Mouse (Mus musculus): Measurements from ENCODE around the gene Stc2. TPM values are rescaled to one million over a fixed set of nuclear protein-coding genes. Genes with fewer than 3 reads are reported as not detected.

The Stc2 gene
- polyA plus RNA-seq, 1 experiment from 2014 or later, result 1.3 TPM

- WGBS (ENCODE audit: insufficient replicate concordance), result under 1% methylated on average over 50 of the region's 50 CpGs
These were observed 768 bp downstream of the Stc2 start for GRCm38 (mm10) chr11:31368965-31369647.

GRCm38 (mm10) chr11:31368252-31368964 is 1.5 kb downstream of the Stc2 start:
- H3K27ac ChIP-seq (ENCODE audit: low read depth, low read length), result no peak overlapping the region
- peak overlapping the region; percentile 92 for H3K4me2 ChIP-seq
- H3K4me3 ChIP-seq (ENCODE audit: low read depth, low read length), result peak overlapping the region; percentile 63
- no peaks in the 10 kb centered on the region for H3K36me3 ChIP-seq (ENCODE audit: control insufficient read depth, insufficient read depth, low read length)
- WGBS (ENCODE audit: insufficient replicate concordance), result 5% methylated on average over 36 of the region's 36 CpGs
- H3K9me3 ChIP-seq (replicated peaks; ENCODE audit: control insufficient read depth, low read length), result no peaks in the 10 kb centered on the region
- H3K4me1 ChIP-seq (ENCODE audit: control insufficient read depth, insufficient read depth, low read length), result peaks cover 7% of the 10 kb centered on the region; the same call in 1 of the 2 replicates
- no peak for ATAC-seq (replicated peaks; ENCODE audit: insufficient number of reproducible peaks, low FRiP score, low TSS enrichment)
- peak overlapping the region; percentile 72 for H3K9ac ChIP-seq (ENCODE audit: low read depth, low read length)
- H3K27me3 ChIP-seq (ENCODE audit: control insufficient read depth, insufficient read depth, low read length), result peaks cover 18% of the 10 kb centered on the region

More at GRCm38 (mm10) chr11:31368965-31369647, 768 bp downstream of the Stc2 start:
- Histone ChIP-seq H3K9me3 (replicated peaks; ENCODE audit: control insufficient read depth, low read length) (no peaks in the 10 kb centered on the region), H3K36me3 (ENCODE audit: control insufficient read depth, insufficient read depth, low read length) (no peaks in the 10 kb centered on the region), H3K9ac (ENCODE audit: low read depth, low read length) (peak overlapping the region; percentile 72), H3K4me1 (ENCODE audit: control insufficient read depth, insufficient read depth, low read length) (peaks cover 7% of the 10 kb centered on the region; the same call in 1 of the 2 replicates), H3K4me3 (ENCODE audit: low read depth, low read length) (peak overlapping the region; percentile 63), H3K27me3 (ENCODE audit: control insufficient read depth, insufficient read depth, low read length) (peaks cover 18% of the 10 kb centered on the region), H3K27ac (ENCODE audit: low read depth, low read length) (peak overlapping the region; percentile 46), H3K4me2 (peak overlapping the region; percentile 92)
- peak; percentile 62 for ATAC-seq (replicated peaks; ENCODE audit: insufficient number of reproducible peaks, low FRiP score, low TSS enrichment)

GRCm38 (mm10) chr11:31366827-31367226 is 3.0 kb downstream of the Stc2 start:
- Histone ChIP-seq H3K4me3 (ENCODE audit: low read depth, low read length) (no peak overlapping the region), H3K36me3 (ENCODE audit: control insufficient read depth, insufficient read depth, low read length) (no peaks in the 10 kb centered on the region), H3K4me1 (ENCODE audit: control insufficient read depth, insufficient read depth, low read length) (peaks cover 7% of the 10 kb centered on the region; the same call in 1 of the 2 replicates), H3K27ac (ENCODE audit: low read depth, low read length) (no peak overlapping the region), H3K4me2 (no peak overlapping the region), H3K27me3 (ENCODE audit: control insufficient read depth, insufficient read depth, low read length) (peaks cover 9% of the 10 kb centered on the region), H3K9ac (ENCODE audit: low read depth, low read length) (no peak overlapping the region), H3K9me3 (replicated peaks; ENCODE audit: control insufficient read depth, low read length) (no peaks in the 10 kb centered on the region)
- no peak for ATAC-seq (replicated peaks; ENCODE audit: insufficient number of reproducible peaks, low FRiP score, low TSS enrichment)
- WGBS (ENCODE audit: insufficient replicate concordance), result 65% methylated on average over 4 of the region's 4 CpGs

- H3K4me1 ChIP-seq (ENCODE audit: control insufficient read depth, insufficient read depth, low read length), result peaks cover 5% of the 10 kb centered on the region; the same call in 1 of the 2 replicates
- no peak overlapping the region for H3K4me2 ChIP-seq
- ATAC-seq (replicated peaks; ENCODE audit: insufficient number of reproducible peaks, low FRiP score, low TSS enrichment), result no peak
- H3K27me3 ChIP-seq (ENCODE audit: control insufficient read depth, insufficient read depth, low read length), result peaks cover 6% of the 10 kb centered on the region
- WGBS (ENCODE audit: insufficient replicate concordance), result 89% methylated on average over 2 of the region's 2 CpGs
- H3K9me3 ChIP-seq (replicated peaks; ENCODE audit: control insufficient read depth, low read length), result no peaks in the 10 kb centered on the region
- no peaks in the 10 kb centered on the region for H3K36me3 ChIP-seq (ENCODE audit: control insufficient read depth, insufficient read depth, low read length)
- no peak overlapping the region for H3K27ac ChIP-seq (ENCODE audit: low read depth, low read length)
- no peak overlapping the region for H3K9ac ChIP-seq (ENCODE audit: low read depth, low read length)
- no peak overlapping the region for H3K4me3 ChIP-seq (ENCODE audit: low read depth, low read length)
These were observed 3.5 kb downstream of the Stc2 start for GRCm38 (mm10) chr11:31366421-31366820.

GRCm38 (mm10) chr11:31365981-31366380 is 3.9 kb downstream of the Stc2 start:
- no peaks in the 10 kb centered on the region for H3K36me3 ChIP-seq (ENCODE audit: control insufficient read depth, insufficient read depth, low read length)
- no peaks in the 10 kb centered on the region for H3K9me3 ChIP-seq (replicated peaks; ENCODE audit: control insufficient read depth, low read length)
- H3K27me3 ChIP-seq (ENCODE audit: control insufficient read depth, insufficient read depth, low read length), result peaks cover 3% of the 10 kb centered on the region; the same call in 1 of the 2 replicates
- H3K9ac ChIP-seq (ENCODE audit: low read depth, low read length), result no peak overlapping the region
- ATAC-seq (replicated peaks; ENCODE audit: insufficient number of reproducible peaks, low FRiP score, low TSS enrichment), result no peak
- H3K27ac ChIP-seq (ENCODE audit: low read depth, low read length), result no peak overlapping the region
- H3K4me1 ChIP-seq (ENCODE audit: control insufficient read depth, insufficient read depth, low read length), result peaks cover 5% of the 10 kb centered on the region; the same call in 1 of the 2 replicates
- no peak overlapping the region for H3K4me3 ChIP-seq (ENCODE audit: low read depth, low read length)
- WGBS (ENCODE audit: insufficient replicate concordance), result 88% methylated on average over 2 of the region's 2 CpGs
- H3K4me2 ChIP-seq, result no peak overlapping the region

GRCm38 (mm10) chr11:31365280-31365679 is 4.6 kb downstream of the Stc2 start:
- ATAC-seq (replicated peaks; ENCODE audit: insufficient number of reproducible peaks, low FRiP score, low TSS enrichment), result no peak
- 69% methylated on average over 8 of the region's 8 CpGs for WGBS (ENCODE audit: insufficient replicate concordance)
- H3K9me3 ChIP-seq (replicated peaks; ENCODE audit: control insufficient read depth, low read length), result no peaks in the 10 kb centered on the region
- H3K9ac ChIP-seq (ENCODE audit: low read depth, low read length), result no peak overlapping the region
- H3K4me3 ChIP-seq (ENCODE audit: low read depth, low read length), result no peak overlapping the region
- H3K27ac ChIP-seq (ENCODE audit: low read depth, low read length), result no peak overlapping the region
- H3K36me3 ChIP-seq (ENCODE audit: control insufficient read depth, insufficient read depth, low read length), result no peaks in the 10 kb centered on the region
- H3K4me2 ChIP-seq, result no peak overlapping the region
- peaks cover 5% of the 10 kb centered on the region; the same call in 1 of the 2 replicates for H3K4me1 ChIP-seq (ENCODE audit: control insufficient read depth, insufficient read depth, low read length)
- no peaks in the 10 kb centered on the region for H3K27me3 ChIP-seq (ENCODE audit: control insufficient read depth, insufficient read depth, low read length)

GRCm38 (mm10) chr11:31362856-31363255 is 7.0 kb downstream of the Stc2 start:
- Histone ChIP-seq H3K4me1 (ENCODE audit: control insufficient read depth, insufficient read depth, low read length) (no peaks in the 10 kb centered on the region), H3K9me3 (replicated peaks; ENCODE audit: control insufficient read depth, low read length) (no peaks in the 10 kb centered on the region), H3K9ac (ENCODE audit: low read depth, low read length) (no peak overlapping the region), H3K27ac (ENCODE audit: low read depth, low read length) (no peak overlapping the region), H3K27me3 (ENCODE audit: control insufficient read depth, insufficient read depth, low read length) (no peaks in the 10 kb centered on the region), H3K4me3 (ENCODE audit: low read depth, low read length) (no peak overlapping the region), H3K36me3 (ENCODE audit: control insufficient read depth, insufficient read depth, low read length) (no peaks in the 10 kb centered on the region), H3K4me2 (no peak overlapping the region)
- no peak for ATAC-seq (replicated peaks; ENCODE audit: insufficient number of reproducible peaks, low FRiP score, low TSS enrichment)
- WGBS (ENCODE audit: insufficient replicate concordance), result 69% methylated on average over 1 of the region's 1 CpGs

- no peak overlapping the region for H3K4me2 ChIP-seq
- no peak overlapping the region for H3K9ac ChIP-seq (ENCODE audit: low read depth, low read length)
- no peaks in the 10 kb centered on the region for H3K9me3 ChIP-seq (replicated peaks; ENCODE audit: control insufficient read depth, low read length)
- WGBS (ENCODE audit: insufficient replicate concordance), result 64% methylated on average over 3 of the region's 3 CpGs
- H3K4me1 ChIP-seq (ENCODE audit: control insufficient read depth, insufficient read depth, low read length), result no peaks in the 10 kb centered on the region
- H3K27ac ChIP-seq (ENCODE audit: low read depth, low read length), result no peak overlapping the region
- no peak overlapping the region for H3K4me3 ChIP-seq (ENCODE audit: low read depth, low read length)
- no peaks in the 10 kb centered on the region for H3K27me3 ChIP-seq (ENCODE audit: control insufficient read depth, insufficient read depth, low read length)
- no peaks in the 10 kb centered on the region for H3K36me3 ChIP-seq (ENCODE audit: control insufficient read depth, insufficient read depth, low read length)
- no peak for ATAC-seq (replicated peaks; ENCODE audit: insufficient number of reproducible peaks, low FRiP score, low TSS enrichment)
These were observed 7.5 kb downstream of the Stc2 start for GRCm38 (mm10) chr11:31362330-31362729.
